Mouse (Mus musculus) retina, postnatal 1 day (tissue): ENCODE measurements around the gene Myef2.
"Not testable (repeated sequence)": the region's sequence is repeated elsewhere in the genome, so short reads cannot be mapped to it uniquely, and the experiment has no call there.

Experiments
- DNase-seq: peaks from one replicate; pipeline ENCODE4 v3.0.0-alpha.2; 2012

Myef2 gene

GRCm38 (mm10) chr2:125123477-125123852 lies at the start of gene Myef2:
Myef2 (minus strand) TSS chr2:125123661.
- DNase-seq = peak; percentile 92

- peak; percentile 47 for DNase-seq
These were observed 38.6 kb upstream of the Myef2 start for GRCm38 (mm10) chr2:125162012-125162470.

- no peak for DNase-seq
These were observed 32.0 kb upstream of the Myef2 start for GRCm38 (mm10) chr2:125155504-125155903.

- no peak for DNase-seq
These were observed 30.8 kb upstream of the Myef2 start for GRCm38 (mm10) chr2:125154294-125154693.

GRCm38 (mm10) chr2:125152388-125152787 lies 28.9 kb upstream of the Myef2 start, which contains the start of gene Slc12a1:
Slc12a1 (plus strand) TSS chr2:125152505.
- no peak for DNase-seq

GRCm38 (mm10) chr2:125142336-125142735 lies 18.9 kb upstream of the Myef2 start:
- no peak for DNase-seq

- DNase-seq = no peak
These were observed 13.4 kb upstream of the Myef2 start for GRCm38 (mm10) chr2:125136846-125137245.

GRCm38 (mm10) chr2:125135903-125136811 lies 12.7 kb upstream of the Myef2 start, which contains the start of gene Ctxn2:
Ctxn2 (plus strand) TSS chr2:125136692.
- peak; percentile 85 for DNase-seq

GRCm38 (mm10) chr2:125134113-125134512 lies 10.7 kb upstream of the Myef2 start:
- peak; percentile 43 for DNase-seq

GRCm38 (mm10) chr2:125126792-125127191 lies 3.3 kb upstream of the Myef2 start:
- no peak for DNase-seq

GRCm38 (mm10) chr2:125125824-125126223 lies 2.4 kb upstream of the Myef2 start:
- DNase-seq = no peak

- peak; percentile 59 for DNase-seq
These were observed 611 bp downstream of the Myef2 start for GRCm38 (mm10) chr2:125122624-125123476.

GRCm38 (mm10) chr2:125122288-125122623 lies 1.2 kb downstream of the Myef2 start:
- DNase-seq = peak; percentile 32

GRCm38 (mm10) chr2:125119381-125120110 lies 3.9 kb downstream of the Myef2 start:
- DNase-seq = no peak

- not testable (repeated sequence) for DNase-seq
These were observed 16.9 kb downstream of the Myef2 start for GRCm38 (mm10) chr2:125106536-125106935.

- not testable (repeated sequence) for DNase-seq
These were observed 19.0 kb downstream of the Myef2 start for GRCm38 (mm10) chr2:125104491-125104890.

GRCm38 (mm10) chr2:125092123-125092522 lies 31.3 kb downstream of the Myef2 start:
- not testable (repeated sequence) for DNase-seq

GRCm38 (mm10) chr2:125088757-125089156 lies 34.7 kb downstream of the Myef2 start:
- DNase-seq = no peak

- no peak for DNase-seq
These were observed 39.6 kb downstream of the Myef2 start for GRCm38 (mm10) chr2:125083879-125084278.

GRCm38 (mm10) chr2:125073056-125073780 lies 50.2 kb downstream of the Myef2 start:
- no peak for DNase-seq

GRCm38 (mm10) chr2:125068696-125069095 lies 54.8 kb downstream of the Myef2 start:
- no peak for DNase-seq

GRCm38 (mm10) chr2:125067894-125068293 lies 55.6 kb downstream of the Myef2 start, which contains the start of gene Slc24a5:
Slc24a5 (plus strand) TSS chr2:125068124.
- peak; percentile 8 for DNase-seq
